Mouse (Mus musculus) A20 (cell line): Measurements from ENCODE around the gene Egfr.

Experiments used
- DNase-seq: peaks from one replicate; pipeline ENCODE4 v3.0.0-alpha.2; 2011; ENCODE audit warnings: low read depth, low spot score

Gene Egfr

GRCm38 (mm10) chr11:16752007-16752348 lies at the start of gene Egfr:
Gene Egfr (plus strand): TSS chr11:16752203.
- no peak for DNase-seq

GRCm38 (mm10) chr11:16703221-16703620 lies 48.8 kb upstream of the Egfr start:
- no peak for DNase-seq

GRCm38 (mm10) chr11:16735083-16735644 lies 16.8 kb upstream of the Egfr start:
- DNase-seq = no peak

- DNase-seq = no peak
Measured at GRCm38 (mm10) chr11:16737323-16737722, 14.7 kb upstream of the Egfr start.

- no peak for DNase-seq
Measured at GRCm38 (mm10) chr11:16738691-16739090, 13.3 kb upstream of the Egfr start.

- no peak for DNase-seq
Measured at GRCm38 (mm10) chr11:16739155-16739554, 12.8 kb upstream of the Egfr start.

- peak; percentile 39 for DNase-seq
Measured at GRCm38 (mm10) chr11:16740691-16741611, 11.1 kb upstream of the Egfr start.

GRCm38 (mm10) chr11:16742251-16742650 lies 9.8 kb upstream of the Egfr start:
- DNase-seq = no peak

GRCm38 (mm10) chr11:16742821-16743220 lies 9.2 kb upstream of the Egfr start:
- no peak for DNase-seq

- DNase-seq = no peak
Measured at GRCm38 (mm10) chr11:16751457-16751982, 483 bp upstream of the Egfr start.

- no peak for DNase-seq
Measured at GRCm38 (mm10) chr11:16752349-16753153, 548 bp downstream of the Egfr start.

GRCm38 (mm10) chr11:16753154-16754040 lies 1.4 kb downstream of the Egfr start:
- no peak for DNase-seq

- no peak for DNase-seq
Measured at GRCm38 (mm10) chr11:16759930-16760329, 7.9 kb downstream of the Egfr start.

GRCm38 (mm10) chr11:16761184-16761583 lies 9.2 kb downstream of the Egfr start:
- no peak for DNase-seq

GRCm38 (mm10) chr11:16766038-16766815 lies 14.2 kb downstream of the Egfr start:
- no peak for DNase-seq

GRCm38 (mm10) chr11:16767984-16768383 lies 16.0 kb downstream of the Egfr start:
- no peak for DNase-seq

- no peak for DNase-seq
Measured at GRCm38 (mm10) chr11:16769276-16769675, 17.3 kb downstream of the Egfr start.

- DNase-seq = no peak
Measured at GRCm38 (mm10) chr11:16769709-16770303, 17.8 kb downstream of the Egfr start.

GRCm38 (mm10) chr11:16770966-16771365 lies 19.0 kb downstream of the Egfr start:
- no peak for DNase-seq

- no peak for DNase-seq
Measured at GRCm38 (mm10) chr11:16772717-16773116, 20.7 kb downstream of the Egfr start.
